Comparison of ENCODE assay signal across 8 mouse cellular contexts in the genomic region with DNA sequence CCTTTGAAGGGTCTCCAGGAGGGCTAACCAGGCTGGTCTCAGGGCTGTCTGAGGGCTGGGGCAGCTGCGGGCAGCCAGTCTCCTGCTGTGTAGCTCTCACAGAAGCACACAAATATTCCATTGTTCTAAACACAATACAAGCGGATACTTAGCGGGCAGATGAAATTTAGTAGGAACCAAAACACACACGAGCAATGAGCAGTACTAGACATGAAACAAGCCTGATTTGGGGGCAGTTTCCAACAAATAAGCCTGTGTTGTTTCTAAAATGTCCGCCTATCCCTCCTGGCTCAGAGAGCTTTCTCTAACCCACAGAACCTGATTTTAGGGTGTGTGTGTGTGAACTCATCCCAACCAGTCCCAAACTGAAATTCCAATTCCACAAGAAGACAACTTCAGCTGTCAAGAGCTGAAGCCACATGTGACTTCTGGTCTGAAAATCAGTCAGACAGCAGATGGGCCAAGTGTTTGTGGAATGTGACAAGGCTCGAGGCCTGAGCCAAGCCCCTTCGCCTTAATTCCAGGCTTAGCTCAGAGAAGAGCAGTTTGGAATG. TPM values are rescaled to one million over a fixed set of nuclear protein-coding genes. Genes with fewer than 3 reads are reported as not detected.
DNase-seq lines count a peak whose midpoint lies in the region; ATAC-seq lines count a peak whose summit lies in the region.

No protein-coding gene starts in this region.

- H3K36me3 ChIP-seq in heart, embryonic 12.5 days = no peaks in the 10 kb centered on the region

- H3K4me2 ChIP-seq in heart, embryonic 12.5 days = no peak overlapping the region

- H3K9me3 ChIP-seq in heart, embryonic 12.5 days (replicated peaks) = no peaks in the 10 kb centered on the region

- ATAC-seq in heart, embryonic 12.5 days (ENCODE audit: insufficient number of reproducible peaks, low FRiP score) = no peak

- peak overlapping the region; percentile 84 for H3K27ac ChIP-seq in heart, embryonic 12.5 days (ENCODE audit: poor library complexity, severe bottlenecking)

- H3K4me3 ChIP-seq in heart, embryonic 12.5 days = no peak overlapping the region

- 27% methylated on average over 7 of the region's 7 CpGs for WGBS in heart, embryonic 12.5 days

- peak overlapping the region; percentile 39; the same call in 1 of the 2 replicates for H3K9ac ChIP-seq in heart, embryonic 12.5 days

- no peaks in the 10 kb centered on the region for H3K27me3 ChIP-seq in heart, embryonic 12.5 days (replicated peaks)

- peaks cover 71% of the 10 kb centered on the region for H3K4me1 ChIP-seq in heart, embryonic 12.5 days (replicated peaks)

- DNase-seq in ES-CJ7 (ENCODE audit: low read depth, low spot score) (peak; percentile 61), ZHBTc4 (ENCODE audit: low read depth, low spot score) (peak; percentile 72)
- peak; percentile 68 for DNase-seq in lung, postnatal 10 days
- DNase-seq in urinary bladder, postnatal 25 days (ENCODE audit: low spot score) = no peak
- DNase-seq in thymus, postnatal 14 days = no peak
- no peak for DNase-seq in ovary, postnatal 14 days (ENCODE audit: low spot score)
- no peak for DNase-seq in frontal cortex, adult 2 months (ENCODE audit: extremely low spot score in 1 of 2, low spot score in 1 of 2)

RNA-seq across cellular contexts. Expression of a gene that starts 33.7 kb away (rescaled TPM):
- polyA plus RNA-seq in heart, embryonic 12.5 days (2016; fragmentation: Nextera tagmentation; extraction: Ambion mirVana) = 1,110 and 1,118 TPM in 2 replicates
- polyA plus RNA-seq in frontal cortex, adult 2 months (2012; rRNA removed) = 1,817 and 1,854 TPM in 2 replicates

RNA-seq across cellular contexts. Expression of a gene that starts 33.8 kb away (rescaled TPM):
- polyA plus RNA-seq in heart, embryonic 12.5 days (2016; fragmentation: Nextera tagmentation; extraction: Ambion mirVana) = not detected in 2 replicates
- polyA plus RNA-seq in frontal cortex, adult 2 months (2012; rRNA removed) = 0.17 and 3.5 TPM in 2 replicates

RNA-seq across cellular contexts. Expression of a gene that starts 42.5 kb away (rescaled TPM):
- polyA plus RNA-seq in heart, embryonic 12.5 days (2016; fragmentation: Nextera tagmentation; extraction: Ambion mirVana) = 135 and 139 TPM in 2 replicates
- 5.8 and 10.6 TPM in 2 replicates for polyA plus RNA-seq in frontal cortex, adult 2 months (2012; rRNA removed)

RNA-seq across cellular contexts. Expression of a gene that starts 52.8 kb away (rescaled TPM):
- 1,481 and 1,517 TPM in 2 replicates for polyA plus RNA-seq in heart, embryonic 12.5 days (2016; fragmentation: Nextera tagmentation; extraction: Ambion mirVana)
- 1,157 and 1,186 TPM in 2 replicates for polyA plus RNA-seq in frontal cortex, adult 2 months (2012; rRNA removed)

Comparison
In these comparisons a context has a peak if more than half of its experiments do, and no peak if none do; other contexts are left out.
1. DNase-seq: peak in ES-CJ7 (single experiment), ZHBTc4 (single experiment) and lung, postnatal 10 days (single experiment); none in urinary bladder, postnatal 25 days (single experiment), thymus, postnatal 14 days (single experiment), ovary, postnatal 14 days (single experiment) and frontal cortex, adult 2 months (0 of 2).
2. RNA of a gene that starts 42.5 kb away (polyA plus RNA-seq): 135 to 139 TPM in heart, embryonic 12.5 days; 5.8 to 10.6 TPM in frontal cortex, adult 2 months; every median in the first group is over 10 times any median in the second.